ENCODE assay signal across 8 mouse cellular contexts in the genomic region with DNA sequence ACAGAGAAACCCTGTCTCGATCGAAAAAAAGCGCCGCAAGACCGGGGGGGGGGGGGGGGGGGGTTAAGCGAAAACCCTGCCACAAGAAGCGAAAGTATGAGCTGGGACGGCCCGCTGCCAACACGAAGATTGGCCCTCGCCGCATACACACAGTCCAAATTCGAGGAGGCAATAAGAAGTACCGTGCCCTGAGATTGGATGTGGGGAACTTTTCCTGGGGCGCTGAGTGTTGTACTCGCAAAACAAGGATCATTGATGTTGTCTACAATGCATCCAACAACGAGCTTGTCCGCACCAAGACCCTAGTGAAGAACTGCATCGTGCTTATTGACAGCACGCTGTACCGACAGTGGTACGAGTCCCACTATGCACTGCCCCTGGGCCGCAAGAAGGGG. TPM values are rescaled to one million over a fixed set of nuclear protein-coding genes. Genes with fewer than 3 reads are reported as not detected.
A peak's percentile ranks its signal among the peaks of the same experiment; 100 is the strongest.
DNase-seq lines count a peak whose midpoint lies in the region; ATAC-seq and TF ChIP-seq lines count a peak whose summit lies in the region.
"Not testable (repeated sequence)": the region's sequence is repeated elsewhere in the genome, so short reads cannot be mapped to it uniquely, and the experiment has no call there.

No protein-coding gene starts in this region.

- not testable (repeated sequence) for H3K27me3 ChIP-seq in embryonic facial prominence, embryonic 14.5 days (replicated peaks; ENCODE audit: control insufficient read depth, insufficient read depth, low read length); heart, embryonic 10.5 days (ENCODE audit: insufficient read depth, poor library complexity, severe bottlenecking); hindbrain, embryonic 15.5 days; limb, embryonic 10.5 days (ENCODE audit: low read depth, poor library complexity, severe bottlenecking); lung, embryonic 14.5 days (ENCODE audit: insufficient read depth, low read length); myocyte (ENCODE audit: control insufficient read depth, insufficient read depth, insufficient read length); thymus, adult 2 months (ENCODE audit: control insufficient read depth, insufficient read depth, low read length)

- peak overlapping the region; percentile 78; the same call in 1 of the 2 replicates for H3K9ac ChIP-seq in ES-E14 (ENCODE audit: insufficient read depth, low read depth, low read length, poor library complexity, severe bottlenecking)
- peak overlapping the region; percentile 98 for H3K9ac ChIP-seq in embryonic facial prominence, embryonic 14.5 days (ENCODE audit: low read depth, low read length)
- not testable (repeated sequence) for H3K9ac ChIP-seq in hindbrain, embryonic 15.5 days
- H3K9ac ChIP-seq in lung, embryonic 14.5 days: peak overlapping the region; percentile 96

- not testable (repeated sequence) for TF ChIP-seq POLR2A in myocyte (IDR thresholded peaks at IDR 0.05; ENCODE audit: insufficient read length, low read depth); thymus, adult 2 months (IDR thresholded peaks at IDR 0.05; ENCODE audit: control insufficient read depth, extremely low read depth, insufficient read depth, low read length, poor library complexity)

- not testable (repeated sequence) for TF ChIP-seq CTCF in lung, embryonic 14.5 days (IDR thresholded peaks at IDR 0.05; ENCODE audit: low read depth); thymus, adult 2 months (IDR thresholded peaks at IDR 0.05; ENCODE audit: borderline replicate concordance, control insufficient read depth, extremely low read depth, insufficient read depth, low read length, poor library complexity)

- H3K79me2 ChIP-seq in myocyte (ENCODE audit: control insufficient read depth, insufficient read depth): peaks cover 41% of the 10 kb centered on the region

- H3K9me3 ChIP-seq in ES-E14 (ENCODE audit: control insufficient read depth, insufficient read depth, low read depth, low read length); embryonic facial prominence, embryonic 14.5 days (ENCODE audit: control insufficient read depth, low read length); heart, embryonic 10.5 days; hindbrain, embryonic 15.5 days; limb, embryonic 10.5 days (replicated peaks); lung, embryonic 14.5 days (ENCODE audit: low read depth, low read length): not testable (repeated sequence)

- not testable (repeated sequence) for H3K4me1 ChIP-seq in ES-E14 (ENCODE audit: control insufficient read depth in 2 of 2, insufficient read depth in 2 of 2, low read length in 2 of 2, poor library complexity in 1 of 2); embryonic facial prominence, embryonic 14.5 days (ENCODE audit: control insufficient read depth, insufficient read depth, low read length); heart, embryonic 10.5 days; limb, embryonic 10.5 days; lung, embryonic 14.5 days (ENCODE audit: insufficient read depth); thymus, adult 2 months (replicated peaks; ENCODE audit: control insufficient read depth, insufficient read depth, low read length)
- H3K4me1 ChIP-seq in hindbrain, embryonic 15.5 days (replicated peaks): peaks cover 13% of the 10 kb centered on the region

- in situ Hi-C loops in ES-E14 (cut with MboI; ENCODE audit: low sequenced_read_pairs in 2 of 2, unreplicated experiment in 2 of 2): loop anchor here (25.0 kb wide), 1 partner anchor 112 kb away; the partner anchor contains the start of gene Ppp1r15b (in 2 of the 2)

- DNase-seq in ES-E14 (ENCODE audit: low read depth, low spot score); embryonic facial prominence, embryonic 14.5 days (ENCODE audit: low spot score); heart, embryonic 10.5 days (ENCODE audit: low spot score); limb, embryonic 10.5 days (ENCODE audit: low spot score); lung, embryonic 14.5 days; thymus, adult 2 months: not testable (repeated sequence)

- H3ac ChIP-seq in myocyte (ENCODE audit: control insufficient read depth, insufficient read length): peak overlapping the region; percentile 97

- ATAC-seq in embryonic facial prominence, embryonic 14.5 days (ENCODE audit: low read depth); hindbrain, embryonic 15.5 days (ENCODE audit: low FRiP score, low read depth); lung, embryonic 14.5 days (ENCODE audit: insufficient read depth): not testable (repeated sequence)

- WGBS in embryonic facial prominence, embryonic 14.5 days: 36% methylated on average over 18 of the region's 23 CpGs
- WGBS in heart, embryonic 10.5 days: 31% methylated on average over 23 of the region's 23 CpGs
- WGBS in hindbrain, embryonic 15.5 days: 34% methylated on average over 23 of the region's 23 CpGs
- 39% methylated on average over 23 of the region's 23 CpGs for WGBS in limb, embryonic 10.5 days
- 31% methylated on average over 20 of the region's 23 CpGs for WGBS in lung, embryonic 14.5 days
- WGBS in thymus, adult 2 months: 6% methylated on average over 22 of the region's 23 CpGs

- not testable (repeated sequence) for H3K36me3 ChIP-seq in ES-E14 (ENCODE audit: control insufficient read depth, insufficient read depth, low read length, poor library complexity, severe bottlenecking); embryonic facial prominence, embryonic 14.5 days (ENCODE audit: control insufficient read depth, insufficient read depth, low read length); heart, embryonic 10.5 days; hindbrain, embryonic 15.5 days; lung, embryonic 14.5 days (ENCODE audit: insufficient read depth); myocyte (ENCODE audit: control insufficient read depth, insufficient read depth); thymus, adult 2 months (ENCODE audit: control insufficient read depth, insufficient read depth, low read length)
- H3K36me3 ChIP-seq in limb, embryonic 10.5 days: peaks cover 11% of the 10 kb centered on the region

- peak overlapping the region; percentile 73 for H3K4me2 ChIP-seq in embryonic facial prominence, embryonic 14.5 days (ENCODE audit: low read depth, low read length)
- peak overlapping the region; percentile 51 for H3K4me2 ChIP-seq in hindbrain, embryonic 15.5 days
- peak overlapping the region; percentile 63 for H3K4me2 ChIP-seq in lung, embryonic 14.5 days
- peak overlapping the region; percentile 53 for H3K4me2 ChIP-seq in myocyte (ENCODE audit: low read depth)

- peak overlapping the region; percentile 90 to 94 for H3K4me3 ChIP-seq in ES-E14 (ENCODE audit: insufficient read depth in 1 of 2, low read depth in 1 of 2, low read length in 2 of 2, poor library complexity in 1 of 2, severe bottlenecking in 1 of 2)
- H3K4me3 ChIP-seq in embryonic facial prominence, embryonic 14.5 days (ENCODE audit: low read depth, low read length): peak overlapping the region; percentile 91
- H3K4me3 ChIP-seq in heart, embryonic 10.5 days: peak overlapping the region; percentile 83
- peak overlapping the region; percentile 82 for H3K4me3 ChIP-seq in hindbrain, embryonic 15.5 days
- peak overlapping the region; percentile 89 for H3K4me3 ChIP-seq in limb, embryonic 10.5 days
- H3K4me3 ChIP-seq in lung, embryonic 14.5 days (ENCODE audit: low read depth, low read length): peak overlapping the region; percentile 89
- peak overlapping the region; percentile 82 for H3K4me3 ChIP-seq in myocyte
- H3K4me3 ChIP-seq in thymus, adult 2 months (ENCODE audit: control insufficient read depth, insufficient read depth, low read length): peak overlapping the region; percentile 99

- H3K27ac ChIP-seq in ES-E14 (ENCODE audit: insufficient read depth, low read depth, low read length, poor library complexity, severe bottlenecking): peak overlapping the region; percentile 76; the same call in 1 of the 2 replicates
- peak overlapping the region; percentile 92 for H3K27ac ChIP-seq in embryonic facial prominence, embryonic 14.5 days (replicated peaks; ENCODE audit: low read depth, low read length)
- H3K27ac ChIP-seq in heart, embryonic 10.5 days: peak overlapping the region; percentile 98
- peak overlapping the region; percentile 90; the same call in 1 of the 2 replicates for H3K27ac ChIP-seq in hindbrain, embryonic 15.5 days (replicated peaks)
- H3K27ac ChIP-seq in limb, embryonic 10.5 days: peak overlapping the region; percentile 98
- H3K27ac ChIP-seq in lung, embryonic 14.5 days (ENCODE audit: low read depth): peak overlapping the region; percentile 93; the same call in 1 of the 2 replicates
- peak overlapping the region; percentile 75 for H3K27ac ChIP-seq in thymus, adult 2 months (ENCODE audit: control insufficient read depth, insufficient read depth, low read length)

RNA-seq across cellular contexts. Expression of gene Mdm4, which starts 4.6 kb away (rescaled TPM):
- 136 and 254 TPM in 2 replicates for total RNA-seq in ES-E14 (2012; rRNA removed)
- 33.4 and 40.3 TPM in 2 replicates for polyA plus RNA-seq in embryonic facial prominence, embryonic 14.5 days (2014; fragmentation: Nextera tagmentation; extraction: Ambion mirVana)
- 30.7 and 32.8 TPM in 2 replicates for polyA plus RNA-seq in heart, embryonic 10.5 days (2016; fragmentation: Nextera tagmentation; extraction: Ambion mirVana)
- polyA plus RNA-seq in hindbrain, embryonic 15.5 days (2015; fragmentation: Nextera tagmentation; extraction: Ambion mirVana): 35.9 and 36.8 TPM in 2 replicates
- polyA plus RNA-seq in limb, embryonic 10.5 days (2016; fragmentation: Nextera tagmentation; extraction: Ambion mirVana): 35.0 and 43.4 TPM in 2 replicates
- polyA plus RNA-seq in lung, embryonic 14.5 days (2014; fragmentation: Nextera tagmentation; extraction: Ambion mirVana): 43.4 and 49.5 TPM in 2 replicates
- 11.5 TPM for polyA plus RNA-seq in myocyte (2012; fragmentation: generic; extraction: Trizol)
- polyA plus RNA-seq in thymus, adult 2 months (2012; rRNA removed): 127 and 147 TPM in 2 replicates

RNA-seq across cellular contexts. Expression of gene Pik3c2b, which starts 19.7 kb away (rescaled TPM):
- total RNA-seq in ES-E14 (2012; rRNA removed): 3.1 and 4.7 TPM in 2 replicates
- polyA plus RNA-seq in embryonic facial prominence, embryonic 14.5 days (2014; fragmentation: Nextera tagmentation; extraction: Ambion mirVana): 7.0 and 7.1 TPM in 2 replicates
- 7.9 and 11.5 TPM in 2 replicates for polyA plus RNA-seq in heart, embryonic 10.5 days (2016; fragmentation: Nextera tagmentation; extraction: Ambion mirVana)
- 12.2 and 13.3 TPM in 2 replicates for polyA plus RNA-seq in hindbrain, embryonic 15.5 days (2015; fragmentation: Nextera tagmentation; extraction: Ambion mirVana)
- 6.1 and 7.4 TPM in 2 replicates for polyA plus RNA-seq in limb, embryonic 10.5 days (2016; fragmentation: Nextera tagmentation; extraction: Ambion mirVana)
- 7.1 TPM in 2 replicates for polyA plus RNA-seq in lung, embryonic 14.5 days (2014; fragmentation: Nextera tagmentation; extraction: Ambion mirVana)
- polyA plus RNA-seq in myocyte (2012; fragmentation: generic; extraction: Trizol): 1.8 TPM
- 9.5 and 12.1 TPM in 2 replicates for polyA plus RNA-seq in thymus, adult 2 months (2012; rRNA removed)
